Mouse (Mus musculus) B cell, adult 2 months (primary cell): ENCODE data around the gene Igf2bp2.

Experiments used
- DNase-seq, 2 experiments: peaks; one replicate each; pipeline ENCODE4 v3.0.0; 2022

Gene Igf2bp2

DNA sequence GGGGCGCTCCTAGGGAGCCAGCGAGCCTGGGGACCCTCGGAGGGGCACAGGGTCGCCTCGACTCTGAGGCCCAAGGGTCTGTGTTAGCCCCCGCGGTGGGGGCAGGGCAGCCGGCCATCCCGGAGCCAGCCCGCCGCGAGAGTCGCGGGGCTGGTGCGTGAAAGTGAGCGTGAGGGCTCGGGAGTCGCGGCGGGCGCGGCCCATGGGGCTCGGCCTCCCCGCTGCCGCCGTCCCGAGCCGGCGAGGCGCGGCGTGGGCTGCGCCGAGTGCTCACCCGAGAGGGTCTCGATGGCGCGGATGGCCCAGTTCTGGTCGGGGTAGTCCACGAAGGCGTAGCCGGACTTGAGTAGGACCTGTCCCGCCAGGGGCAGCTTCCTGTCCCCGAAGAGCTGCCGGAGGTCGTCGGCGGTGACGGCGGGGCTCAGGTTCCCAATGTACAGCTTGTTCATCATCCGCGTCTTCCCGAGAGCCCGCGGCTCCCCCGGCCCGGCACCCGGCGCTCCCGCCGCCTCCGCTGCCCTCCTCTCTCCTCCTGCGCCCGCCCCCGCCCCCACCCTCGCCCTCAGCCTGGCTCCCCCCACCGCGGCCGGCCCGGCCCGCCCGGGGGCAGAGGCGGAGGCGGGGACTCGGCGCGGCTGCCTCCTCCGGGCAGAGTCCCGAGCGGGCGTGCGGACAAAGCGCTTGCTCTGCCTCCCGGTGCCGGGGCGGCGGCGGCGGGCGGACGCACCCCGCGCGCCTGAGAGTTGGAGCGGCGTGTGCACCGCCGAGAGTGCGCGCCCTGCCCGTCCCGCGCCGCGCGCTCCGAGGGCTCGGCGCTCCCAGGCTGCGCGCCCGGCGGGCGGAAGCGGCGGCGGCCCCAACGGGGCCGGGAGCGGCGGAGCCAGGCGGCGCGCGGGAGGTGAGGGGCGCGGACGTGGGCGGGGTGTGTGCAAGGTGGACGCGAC lies at the start of gene Igf2bp2:
Igf2bp2 (minus strand) TSS at position 788 of the 944 bp plus-strand sequence.
- peak in 1 of 2 experiments; percentile 5 for DNase-seq

DNA sequence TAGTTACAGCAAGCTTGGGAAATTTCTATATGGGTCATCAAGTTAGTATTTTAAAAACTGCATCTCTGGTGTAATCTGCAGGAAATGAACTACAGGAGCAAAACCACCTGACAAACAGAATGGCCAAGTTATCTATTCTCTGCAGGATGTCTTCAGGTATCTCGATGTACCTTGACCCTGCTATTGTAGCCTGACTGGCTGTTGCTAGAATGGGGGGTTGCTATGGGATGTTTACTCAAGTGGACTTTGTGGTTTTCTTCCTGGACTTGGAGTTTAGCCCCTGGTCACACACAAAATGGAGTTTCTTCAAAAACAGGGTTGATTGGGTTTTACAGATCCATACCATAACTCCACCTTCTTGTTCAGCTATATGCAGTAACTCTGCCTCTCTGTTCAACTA lies 40.4 kb upstream of the Igf2bp2 start:
- no peak for DNase-seq

DNA sequence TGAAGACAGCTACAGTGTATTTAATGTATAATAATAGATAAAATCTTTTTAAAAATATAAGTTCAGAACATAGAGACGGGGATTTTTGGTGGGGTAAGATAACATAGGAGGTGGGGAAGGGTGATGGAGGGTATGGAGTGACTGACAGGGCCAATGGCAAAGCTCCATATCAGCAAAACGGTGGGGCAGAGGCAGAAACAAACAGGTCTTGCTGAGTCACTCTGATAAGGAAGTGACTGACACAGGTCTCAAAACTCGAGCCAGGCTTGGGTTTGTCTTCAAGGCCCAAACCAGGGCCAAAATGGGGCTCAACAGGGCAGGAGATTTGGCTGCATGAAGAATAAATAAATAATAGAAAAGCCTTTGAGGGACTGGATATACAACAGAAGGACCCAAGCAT lies 38.8 kb upstream of the Igf2bp2 start:
- no peak for DNase-seq

DNA sequence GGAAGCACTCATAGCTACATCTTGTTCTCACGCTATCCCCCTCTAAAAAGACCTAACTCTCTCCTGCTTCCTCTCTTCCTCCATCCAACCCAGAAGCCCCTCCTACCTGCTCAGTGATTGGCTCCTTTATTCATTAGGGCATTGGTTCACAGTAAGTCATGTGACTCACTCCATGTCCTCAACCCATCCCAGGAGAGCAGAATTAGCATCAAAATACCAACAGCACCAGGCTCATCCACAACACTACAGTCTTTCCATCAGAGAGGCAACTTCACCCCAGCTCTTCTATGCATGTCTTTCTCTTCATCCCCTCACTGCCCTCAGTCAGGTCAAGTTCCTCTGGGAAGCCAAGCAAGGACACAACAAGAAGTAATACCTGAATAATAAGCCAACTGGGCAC lies 37.4 kb upstream of the Igf2bp2 start:
- DNase-seq, result no peak

DNA sequence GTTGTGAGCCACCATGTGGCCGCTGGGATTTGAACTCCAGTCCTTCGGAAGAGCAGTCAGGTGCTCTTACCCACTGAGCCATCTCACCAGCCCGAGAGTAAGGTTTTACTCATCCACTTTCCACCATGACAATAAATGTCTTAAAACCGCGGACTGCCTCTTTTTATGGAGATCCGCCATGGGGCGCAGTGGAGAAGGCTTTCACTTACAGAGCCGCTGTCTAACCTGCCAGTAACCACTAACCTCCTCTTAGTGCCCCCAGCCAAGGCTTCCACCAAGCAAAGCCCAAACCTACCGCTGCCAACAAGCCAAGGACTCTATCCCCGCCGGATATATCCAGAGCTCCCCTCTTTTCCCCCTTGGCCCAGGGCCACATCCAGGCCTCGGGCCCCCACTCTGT lies 24.3 kb upstream of the Igf2bp2 start:
- no peak for DNase-seq

DNA sequence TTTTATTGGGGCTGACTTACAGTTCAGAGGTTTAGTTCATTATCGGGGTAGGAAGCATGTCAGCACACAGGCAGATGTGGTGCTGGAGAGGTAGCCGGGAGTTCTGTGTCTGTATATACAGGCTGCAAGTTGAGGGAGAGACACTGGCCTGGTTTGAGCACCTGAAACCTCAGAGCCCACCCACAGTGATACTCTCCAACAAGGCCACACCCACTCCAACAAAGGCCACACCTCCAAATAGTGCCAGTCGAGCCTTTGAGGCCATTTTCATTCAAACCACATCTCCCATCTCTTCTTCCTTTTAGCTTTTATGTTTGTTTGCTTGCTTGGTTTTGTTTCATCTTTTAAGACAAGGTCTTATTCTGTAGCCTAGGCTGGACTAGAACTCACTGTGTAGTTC lies 22.3 kb upstream of the Igf2bp2 start:
- no peak for DNase-seq

DNA sequence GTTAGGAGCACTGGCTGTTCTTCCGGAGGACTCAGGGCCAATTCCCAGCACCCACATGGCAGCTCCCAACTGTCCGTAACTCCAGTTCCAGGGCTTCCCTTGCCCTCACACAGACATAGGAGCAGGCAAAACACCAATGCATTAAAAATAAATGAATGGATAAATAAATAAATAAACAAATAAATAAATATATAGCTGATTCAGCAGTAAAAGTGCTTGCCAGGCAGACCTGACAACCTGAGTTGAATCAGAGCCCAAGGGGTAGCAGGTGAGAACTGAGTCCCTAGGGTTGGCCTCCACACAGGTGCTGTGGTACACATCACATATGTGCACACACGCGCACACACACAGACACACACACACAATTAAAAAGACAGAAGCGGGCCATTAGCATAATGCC lies 21.0 kb upstream of the Igf2bp2 start:
- DNase-seq, result no peak

DNA sequence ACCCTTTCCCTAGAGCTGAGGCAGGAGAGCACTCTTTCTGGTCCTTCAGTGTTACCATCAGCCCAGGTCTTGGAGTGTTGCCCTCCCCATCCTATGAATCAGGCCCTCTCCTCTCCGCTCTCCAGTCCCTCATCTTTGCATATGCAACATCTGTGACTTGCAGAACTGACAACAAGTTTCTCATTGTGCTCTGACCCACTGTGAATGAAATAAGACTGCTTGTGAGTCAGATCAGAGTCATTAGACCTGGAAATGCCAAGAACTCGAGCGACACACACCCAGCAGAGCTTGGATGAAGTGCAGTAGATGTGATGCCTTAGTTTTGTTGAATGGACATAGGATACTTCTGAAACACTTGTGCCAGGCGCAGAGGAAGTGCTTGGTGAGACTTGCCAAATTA lies 19.2 kb upstream of the Igf2bp2 start:
- DNase-seq, result no peak

DNA sequence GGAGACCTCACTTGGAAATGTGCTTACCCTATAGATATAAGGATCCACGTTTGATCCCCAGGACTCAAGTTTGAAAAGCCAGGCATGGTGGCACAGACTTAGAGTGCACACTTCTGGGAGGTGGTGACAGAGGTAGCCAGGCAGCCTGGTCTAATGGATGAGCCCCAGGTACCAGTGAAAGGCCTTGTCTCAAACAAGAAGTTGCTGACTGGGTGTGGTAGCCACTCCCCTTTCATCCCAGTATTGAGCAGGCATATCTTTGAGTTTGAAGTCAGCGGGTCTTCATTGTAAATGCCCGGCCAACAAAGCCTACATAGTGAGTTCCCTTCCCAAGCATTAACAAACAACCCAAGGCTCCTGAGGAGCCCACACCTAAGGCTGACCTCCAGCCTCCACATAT lies 15.7 kb upstream of the Igf2bp2 start:
- DNase-seq, result no peak

DNA sequence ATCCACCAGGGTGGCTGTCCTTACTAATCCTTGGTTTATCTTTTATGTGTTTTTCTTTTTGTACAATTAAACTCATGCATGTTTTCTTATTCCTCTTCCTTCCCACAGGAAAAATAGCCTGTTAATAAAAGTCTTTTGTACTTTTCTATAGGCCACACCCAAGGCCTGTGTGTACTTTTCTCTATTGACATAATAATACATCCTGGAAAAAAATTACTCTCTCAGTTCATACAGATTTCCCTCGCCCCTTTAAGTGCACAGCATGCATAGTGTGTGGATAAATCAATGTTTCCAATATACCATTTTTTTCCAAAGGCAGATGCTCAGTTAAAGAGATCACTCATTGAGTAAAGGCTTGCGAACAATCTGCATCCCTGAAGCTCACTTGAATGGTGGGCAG lies 14.9 kb upstream of the Igf2bp2 start:
- no peak for DNase-seq

DNA sequence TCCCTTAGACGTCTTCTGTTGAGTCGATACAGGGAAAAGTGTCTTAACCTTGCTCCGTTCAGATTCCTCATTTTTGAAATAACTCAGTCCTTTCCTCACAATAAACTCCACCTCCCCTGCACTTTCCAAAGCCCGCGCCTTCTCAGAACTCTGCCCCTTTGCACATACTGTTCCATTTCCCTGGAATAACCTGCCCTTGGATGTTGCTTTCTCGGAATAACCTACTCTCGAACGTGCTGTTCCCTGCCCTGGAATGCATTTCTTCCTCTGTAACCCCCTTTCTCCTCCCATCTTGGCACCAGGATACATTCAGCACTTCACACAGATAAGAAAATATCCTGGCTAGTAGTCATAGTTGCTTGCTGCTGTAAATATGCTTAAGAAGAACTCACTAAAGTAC lies 5.6 kb upstream of the Igf2bp2 start:
- DNase-seq, result no peak

DNA sequence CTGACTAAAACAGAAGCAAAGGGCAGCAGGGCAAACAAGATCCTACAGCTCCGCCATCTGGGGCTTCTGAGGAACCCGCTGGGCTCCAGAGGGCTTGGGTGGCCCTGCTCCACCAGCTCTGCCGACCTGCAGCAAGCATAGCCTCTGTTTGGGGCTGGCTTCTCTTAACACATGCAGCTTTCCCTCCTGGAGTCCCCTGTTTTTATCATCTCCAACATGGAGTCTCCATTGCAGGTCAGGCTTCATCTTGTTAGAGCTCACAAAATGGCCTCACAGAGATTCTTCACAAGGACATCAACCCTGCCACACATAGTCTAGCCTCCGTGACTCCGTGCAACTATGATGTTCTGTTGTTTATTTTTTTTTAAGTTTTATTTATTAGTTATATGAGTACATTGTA lies 2.5 kb upstream of the Igf2bp2 start:
- DNase-seq, result no peak

DNA sequence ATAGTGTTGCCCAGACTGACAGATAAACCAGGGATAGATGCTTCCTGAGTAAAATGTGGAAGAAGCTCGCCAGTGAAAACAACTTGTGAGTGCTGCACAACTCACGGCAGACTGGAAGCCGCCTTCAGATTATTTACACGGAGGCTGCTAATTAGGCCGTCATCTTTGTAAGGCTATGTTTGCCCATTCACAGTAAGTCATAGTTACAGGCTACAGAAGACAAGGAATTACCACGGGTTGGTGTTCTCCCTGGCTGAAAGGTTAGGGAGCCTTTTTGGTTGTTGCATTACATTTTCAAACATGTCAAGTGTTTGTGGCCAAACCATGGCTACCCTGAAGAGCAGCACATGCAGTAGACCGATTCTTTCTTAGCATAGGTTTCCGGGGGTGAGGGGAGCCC lies 1.3 kb upstream of the Igf2bp2 start:
- DNase-seq, result no peak

DNA sequence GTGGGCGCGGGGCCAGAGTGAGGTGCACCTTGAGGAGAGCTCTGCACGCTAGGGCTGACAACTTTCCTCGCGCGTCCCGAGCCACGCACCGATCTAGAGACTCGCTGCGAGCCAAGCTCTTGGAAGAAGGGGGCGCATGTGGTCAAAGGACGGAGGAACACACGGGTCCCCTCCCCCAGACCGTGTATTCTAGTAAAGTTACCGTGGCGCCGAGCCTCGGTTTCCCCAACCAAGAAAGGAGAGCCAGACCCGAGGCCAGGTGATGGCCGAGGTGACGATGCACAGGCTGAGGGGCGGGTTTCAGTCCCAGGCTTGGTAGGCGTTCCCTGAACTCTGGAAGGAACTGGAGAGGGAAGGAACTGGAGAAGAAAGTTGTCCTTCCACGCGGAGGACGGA lies 355 bp upstream of the Igf2bp2 start:
- no peak for DNase-seq

DNA sequence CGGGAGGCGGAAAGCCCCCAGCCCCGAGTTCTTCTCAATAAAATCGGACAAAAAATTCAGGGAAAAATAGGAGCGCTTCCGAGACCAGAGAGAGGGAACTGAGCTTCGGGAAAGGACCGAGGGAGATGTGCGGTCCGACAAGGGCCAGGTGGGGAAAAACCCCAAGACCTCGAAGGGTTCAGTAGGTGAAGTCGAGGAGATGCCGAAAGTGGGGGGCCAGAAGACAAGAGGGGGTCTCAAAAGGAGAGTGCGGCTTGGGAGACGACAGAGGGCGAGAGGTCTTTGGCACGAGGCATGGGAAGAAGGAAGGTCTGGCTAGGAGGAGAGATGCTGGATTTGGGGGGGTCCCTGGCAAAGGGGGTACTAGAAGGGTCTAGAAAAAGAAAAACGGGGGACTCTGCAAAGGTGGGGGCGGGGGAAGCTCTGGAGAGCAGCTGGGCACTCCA lies 1.0 kb downstream of the Igf2bp2 start:
- no peak for DNase-seq

DNA sequence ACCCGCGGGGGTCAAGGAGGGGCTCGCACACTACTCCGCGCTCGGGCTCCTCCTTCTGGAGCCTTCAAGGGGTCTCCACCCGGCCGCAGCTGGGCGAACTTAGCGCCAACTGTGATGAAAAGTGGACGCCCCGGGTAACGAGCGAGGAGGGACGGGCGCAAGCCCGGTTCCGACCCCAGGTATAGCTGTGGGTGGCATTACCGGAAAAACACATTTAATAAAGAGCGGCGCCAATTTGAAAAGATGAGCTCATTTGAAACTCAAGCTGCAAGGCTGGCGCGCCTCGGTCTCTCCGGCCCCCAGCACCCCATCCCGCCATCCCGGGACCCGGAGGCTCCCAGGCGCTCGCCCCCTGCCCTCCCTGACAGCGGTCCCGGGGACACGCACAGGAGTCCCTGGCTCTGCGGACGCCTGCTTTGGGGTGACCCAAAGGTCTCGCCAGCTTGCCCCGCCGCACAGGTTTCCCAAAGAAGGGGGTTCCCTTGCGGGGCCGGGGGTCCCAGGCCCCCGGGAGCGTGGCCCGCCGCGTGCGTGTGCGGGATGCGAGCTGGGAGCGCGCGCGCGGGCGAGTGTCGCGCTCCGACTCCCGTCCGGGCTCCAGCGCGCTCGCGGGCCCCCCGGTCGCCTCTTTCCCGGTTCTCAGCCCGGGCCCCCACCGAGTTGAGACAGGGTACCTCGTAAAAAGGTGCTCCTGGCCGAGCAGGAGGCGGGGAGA lies 1.6 kb downstream of the Igf2bp2 start:
- peak in 1 of 2 experiments; percentile 6 for DNase-seq

DNA sequence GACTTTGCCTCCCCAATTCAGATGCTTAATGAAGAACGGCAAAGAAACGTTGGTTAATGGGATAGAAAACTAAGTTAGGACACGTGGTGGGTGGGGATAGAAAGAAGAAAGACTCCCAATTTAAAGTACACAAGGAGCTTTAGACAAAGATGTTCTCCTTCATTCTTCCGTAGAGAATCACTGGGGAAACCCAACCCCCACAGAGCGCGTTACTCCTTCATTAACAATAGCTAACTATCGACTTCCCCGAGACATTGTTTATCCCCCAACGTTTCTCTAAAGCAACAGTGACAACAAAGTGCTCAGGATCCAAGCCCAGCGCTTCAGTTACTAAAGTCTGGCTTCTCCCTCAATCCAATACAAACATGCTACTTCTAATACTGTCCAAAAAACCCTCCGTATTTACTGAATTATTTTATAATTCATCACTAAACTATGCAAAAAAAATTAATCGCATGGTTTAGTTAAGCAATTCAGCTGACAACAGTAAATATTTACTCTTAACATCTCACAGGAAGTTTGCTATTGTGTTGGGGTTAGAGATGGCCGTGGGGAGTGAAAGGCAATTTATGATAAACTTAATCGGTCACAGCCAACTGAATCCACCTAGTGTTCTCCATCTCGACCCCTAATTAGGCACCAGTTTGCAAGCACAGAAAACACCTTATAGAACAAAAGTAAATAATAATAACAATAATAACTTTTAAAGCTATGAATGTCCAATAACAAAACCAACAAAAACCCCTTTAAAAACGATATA lies 2.5 kb downstream of the Igf2bp2 start:
- no peak for DNase-seq

DNA sequence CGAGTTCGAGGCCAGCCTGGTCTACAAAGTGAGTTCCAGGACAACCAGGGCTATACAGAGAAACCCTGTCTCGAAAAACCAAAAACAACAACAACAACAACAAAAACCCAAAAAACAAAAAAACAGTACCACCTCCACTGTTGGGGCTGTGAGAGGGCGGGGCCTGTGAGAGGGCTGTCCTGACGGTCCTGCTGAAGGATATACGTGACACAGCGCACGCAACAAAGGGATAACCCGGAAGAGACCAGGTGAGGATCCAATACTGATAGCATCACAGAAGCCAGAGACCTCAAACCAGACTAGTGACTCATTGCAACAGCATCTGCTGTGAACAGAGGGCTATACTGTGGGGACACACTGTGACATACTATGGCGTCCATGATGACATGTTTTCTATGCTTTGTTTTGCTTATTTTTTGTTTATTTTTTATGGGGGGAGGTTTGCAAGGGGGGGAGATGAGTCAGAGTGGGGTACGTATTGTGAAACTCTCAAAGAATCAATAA lies 10.1 kb downstream of the Igf2bp2 start:
- DNase-seq, result no peak

DNA sequence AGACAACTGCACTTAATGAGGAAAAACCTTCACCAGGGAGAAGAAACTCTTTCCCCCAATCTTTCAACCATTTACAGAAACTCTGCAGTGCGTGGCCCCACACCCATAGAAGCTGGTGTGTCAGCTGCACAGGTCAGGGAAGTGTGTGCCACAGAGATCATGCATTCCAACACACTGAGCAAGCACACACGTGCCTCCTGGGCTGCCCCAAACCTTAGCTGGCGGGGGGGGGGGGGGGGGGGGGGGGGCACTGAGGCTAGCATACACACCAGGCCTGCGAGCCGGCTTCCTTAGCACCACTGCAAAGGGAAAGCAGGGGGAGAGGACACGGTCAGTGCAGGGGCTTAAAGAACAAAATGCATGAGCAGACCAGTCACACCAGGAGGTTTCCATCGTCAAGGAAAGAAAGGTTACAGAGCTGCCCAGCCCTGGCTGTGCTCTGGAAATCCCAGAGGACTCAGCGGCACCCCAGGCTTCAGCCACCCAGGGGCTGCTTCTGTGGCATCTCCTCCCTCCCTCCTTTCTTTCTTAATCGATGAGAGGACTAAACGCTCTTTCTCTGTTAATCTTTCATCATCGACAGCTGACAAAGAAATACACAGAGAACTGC lies 11.3 kb downstream of the Igf2bp2 start:
- no peak for DNase-seq

DNA sequence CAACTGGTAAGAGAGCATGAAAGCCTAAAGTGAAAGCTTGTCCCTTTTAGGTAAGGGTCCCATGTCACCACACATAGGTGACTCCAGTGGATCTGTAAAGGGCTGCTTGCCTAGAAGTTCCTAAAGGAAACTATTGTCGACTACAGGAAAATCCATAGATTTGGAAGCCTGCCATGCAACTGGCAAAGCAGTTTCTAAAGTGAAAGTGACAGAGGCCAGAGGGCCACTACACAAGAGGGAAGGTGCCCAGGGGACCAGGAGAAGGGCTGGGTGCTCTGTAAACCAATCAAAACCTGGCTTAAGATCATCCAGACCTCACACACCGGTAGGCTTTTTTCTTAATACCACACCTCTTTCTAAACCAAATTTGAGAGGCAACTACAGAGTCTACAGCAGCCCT lies 12.7 kb downstream of the Igf2bp2 start:
- no peak for DNase-seq

DNA sequence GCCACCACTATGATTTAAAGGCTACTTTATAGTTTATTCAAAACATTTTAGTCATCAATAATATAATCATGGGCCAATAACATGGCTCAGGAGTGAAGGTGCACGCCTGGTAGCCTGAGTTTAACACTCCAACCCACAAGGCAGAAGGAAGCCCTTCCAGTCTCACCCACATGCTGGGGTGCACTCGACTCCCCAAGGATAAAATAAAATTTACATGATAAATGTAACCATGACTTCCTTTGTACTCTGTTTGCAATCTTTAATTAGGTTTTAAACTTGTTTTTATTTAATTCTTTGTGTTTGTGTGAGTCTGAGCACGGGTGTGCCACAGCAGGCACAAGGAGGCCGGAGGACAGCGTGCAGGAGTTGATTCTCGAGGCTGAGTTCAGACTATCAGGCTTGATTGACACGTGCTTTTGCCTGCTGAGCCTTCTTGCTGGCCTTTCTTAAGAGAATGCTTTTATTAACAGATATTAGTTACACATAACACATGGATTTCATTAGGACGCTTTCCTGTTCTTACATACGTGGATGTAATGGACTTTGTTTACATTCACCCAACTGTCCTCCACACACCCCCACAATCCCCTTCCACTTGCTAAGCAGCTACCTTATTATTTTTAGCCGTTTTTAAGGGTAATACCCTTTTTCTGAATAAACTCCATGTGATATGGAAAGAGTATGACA lies 13.3 kb downstream of the Igf2bp2 start:
- no peak for DNase-seq

DNA sequence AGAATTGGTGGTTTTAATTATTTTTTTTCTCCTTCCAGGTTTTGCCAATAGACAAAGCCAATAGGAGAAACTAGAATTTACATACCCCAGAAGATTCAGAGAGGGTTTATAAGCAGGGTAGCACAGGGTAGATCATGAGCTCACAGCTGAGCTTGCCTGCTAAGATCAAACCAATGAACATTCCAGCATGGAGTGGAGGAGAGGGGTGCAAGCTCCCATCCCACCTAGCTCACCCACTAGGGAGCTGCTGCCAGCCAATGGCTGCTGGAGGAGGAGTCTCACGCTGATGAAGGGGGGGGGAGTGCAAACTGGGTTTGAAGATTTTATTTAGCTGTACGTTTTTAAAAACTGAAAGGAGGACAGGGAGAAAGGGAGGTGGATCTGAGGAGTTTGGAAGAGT lies 14.0 kb downstream of the Igf2bp2 start:
- DNase-seq, result no peak
